Mouse (Mus musculus) CH12.LX (cell line): Measurements from ENCODE around the gene Isg20l2. TPM values are rescaled to one million over a fixed set of nuclear protein-coding genes. Genes with fewer than 3 reads are reported as not detected.

Experiments
- DNase-seq: peaks from one replicate; pipeline ENCODE4 v3.0.0-alpha.2; 2013; ENCODE audit errors: extremely low read depth
- H3K27ac ChIP-seq: 2 replicates; pipeline ENCODE4 v1.5.1; 2012; ENCODE audit warnings: low read depth, mild to moderate bottlenecking, control low read depth, moderate library complexity; ENCODE audit not compliant: insufficient read depth
- H3K27me3 ChIP-seq: replicated peaks from 2 replicates; pipeline ENCODE3; 2012; ENCODE audit warnings: inconsistent platforms
- H3K36me3 ChIP-seq, 2 experiments: replicated peaks in 1 of 2; 2 replicates each; pipeline versions ENCODE3 to v1.6.1; 2012; ENCODE audit warnings: inconsistent platforms in 1 of 2, low read length in 1 of 2, mild to moderate bottlenecking in 1 of 2, mixed read lengths in 1 of 2, moderate library complexity in 1 of 2; ENCODE audit not compliant: control insufficient read depth in 1 of 2, insufficient read depth in 1 of 2
- H3K4me1 ChIP-seq, 2 experiments: 2 replicates each; pipeline ENCODE4 v1.6.1; 2012; ENCODE audit warnings: inconsistent platforms in 1 of 2, moderate library complexity in 1 of 2; ENCODE audit not compliant: insufficient read depth in 2 of 2, control insufficient read depth in 1 of 2
- H3K4me2 ChIP-seq: 2 replicates; pipeline ENCODE4 v1.6.1; 2012; ENCODE audit warnings: low read depth, mild to moderate bottlenecking, control low read depth; ENCODE audit not compliant: poor library complexity, insufficient read depth, severe bottlenecking
- H3K4me3 ChIP-seq, 3 experiments: fragments of 150-350 bp in 1 of 3; sonication (generic) in 1 of 3; replicated peaks in 1 of 3; 2 replicates each; pipeline versions ENCODE3 to v1.5.1; 2011 to 2012; ENCODE audit warnings: low read depth in 2 of 3, low read length in 2 of 3, mild to moderate bottlenecking in 2 of 3, moderate library complexity in 2 of 3, control low read depth in 1 of 3, improper control_type of control experiment in 1 of 3, inconsistent platforms in 1 of 3, mixed read lengths in 1 of 3; ENCODE audit not compliant: poor library complexity in 1 of 3
- H3K79me2 ChIP-seq: replicated peaks from 2 replicates; pipeline ENCODE4 v1.6.1; 2012; ENCODE audit warnings: mild to moderate bottlenecking, moderate library complexity; ENCODE audit not compliant: control insufficient read depth, poor library complexity, insufficient read depth, severe bottlenecking; ENCODE audit errors: extremely low read depth
- H3K9ac ChIP-seq: 2 replicates; pipeline ENCODE4 v1.6.1; 2012; ENCODE audit warnings: low read depth, mild to moderate bottlenecking, control low read depth, moderate library complexity; ENCODE audit not compliant: insufficient read depth
- H3K9me3 ChIP-seq: replicated peaks from 2 replicates; pipeline ENCODE3; 2012; ENCODE audit warnings: low read length, inconsistent platforms, mixed read lengths
- CTCF ChIP-seq, 2 experiments: IDR thresholded peaks in 1 of 2; conservative IDR thresholded peaks in 1 of 2; 2 replicates each; pipeline ENCODE4 v1.5.1; 2011 to 2012; ENCODE audit warnings: low read depth in 2 of 2, low read length in 2 of 2, improper control_type of control experiment in 1 of 2, inconsistent platforms in 1 of 2, mild to moderate bottlenecking in 1 of 2, moderate library complexity in 1 of 2
- E2F4 ChIP-seq: IDR thresholded peaks from 2 replicates; pipeline ENCODE4 v1.6.1; 2011; ENCODE audit warnings: low read depth, low read length, improper control_type of control experiment; ENCODE audit not compliant: insufficient replicate concordance
- ELF1 ChIP-seq: IDR thresholded peaks from 2 replicates; pipeline ENCODE4 v1.6.1; 2014; ENCODE audit warnings: low read depth, mild to moderate bottlenecking, inconsistent platforms, low read length, improper control_type of control experiment
- ETS1 ChIP-seq: conservative IDR thresholded peaks from 2 replicates; pipeline ENCODE4 v1.6.1; 2012; ENCODE audit warnings: low read depth, mild to moderate bottlenecking, inconsistent platforms, low read length, improper control_type of control experiment, moderate library complexity
- HCFC1 ChIP-seq: IDR thresholded peaks from 2 replicates; pipeline ENCODE4 v1.6.1; 2012; ENCODE audit warnings: low read depth, mild to moderate bottlenecking, inconsistent platforms, low read length, improper control_type of control experiment
- IRF4 ChIP-seq: IDR thresholded peaks from 2 replicates; pipeline ENCODE4 v1.6.1; 2014; ENCODE audit warnings: low read depth, mild to moderate bottlenecking, inconsistent platforms, low read length, improper control_type of control experiment
- JUN ChIP-seq: IDR thresholded peaks from 2 replicates; pipeline ENCODE4 v1.6.1; 2011; ENCODE audit warnings: low read depth, mild to moderate bottlenecking, low read length, improper control_type of control experiment, moderate library complexity; ENCODE audit not compliant: insufficient read depth
- JUND ChIP-seq: conservative IDR thresholded peaks from 2 replicates; pipeline ENCODE4 v1.6.1; 2011; ENCODE audit warnings: low read depth, low read length, improper control_type of control experiment
- KAT2A ChIP-seq: IDR thresholded peaks from 2 replicates; pipeline ENCODE4 v1.6.1; 2012; ENCODE audit warnings: low read length, improper control_type of control experiment, inconsistent platforms; ENCODE audit not compliant: insufficient replicate concordance
- MAFK ChIP-seq: IDR thresholded peaks from 2 replicates; pipeline ENCODE4 v1.6.1; 2011; ENCODE audit warnings: low read length, improper control_type of control experiment; ENCODE audit not compliant: insufficient replicate concordance
- MEF2A ChIP-seq: IDR thresholded peaks from 2 replicates; pipeline ENCODE4 v1.6.1; 2014; ENCODE audit warnings: low read depth, mild to moderate bottlenecking, inconsistent platforms, low read length, improper control_type of control experiment, borderline replicate concordance
- NELFE ChIP-seq: IDR thresholded peaks from 2 replicates; pipeline ENCODE4 v1.6.1; 2011; ENCODE audit warnings: low read depth, low read length, improper control_type of control experiment
- PAX5 ChIP-seq: IDR thresholded peaks from 2 replicates; pipeline ENCODE4 v1.6.1; 2012; ENCODE audit warnings: low read length, inconsistent platforms, mixed read lengths
- POLR2A ChIP-seq: IDR thresholded peaks from 2 replicates; pipeline ENCODE4 v1.6.1; 2011; ENCODE audit warnings: low read depth, mild to moderate bottlenecking, improper control_type of control experiment, low read length
- POLR2AphosphoS2 ChIP-seq: IDR thresholded peaks from 2 replicates; pipeline ENCODE4 v1.6.1; 2011; ENCODE audit warnings: low read depth, low read length, improper control_type of control experiment
- RAD21 ChIP-seq: IDR thresholded peaks from 2 replicates; pipeline ENCODE4 v1.6.1; 2011; ENCODE audit warnings: low read depth, mild to moderate bottlenecking, low read length, improper control_type of control experiment, moderate library complexity
- RCOR1 ChIP-seq: conservative IDR thresholded peaks from 2 replicates; pipeline ENCODE4 v1.6.1; 2012; ENCODE audit warnings: low read depth, mild to moderate bottlenecking, inconsistent platforms, low read length, improper control_type of control experiment
- SIN3A ChIP-seq: IDR thresholded peaks from 2 replicates; pipeline ENCODE4 v1.6.1; 2012; ENCODE audit warnings: low read length, improper control_type of control experiment, inconsistent platforms
- TBP ChIP-seq: conservative IDR thresholded peaks from 2 replicates; pipeline ENCODE4 v1.6.1; 2011; ENCODE audit warnings: low read depth, low read length, improper control_type of control experiment
- UBTF ChIP-seq: IDR thresholded peaks from 2 replicates; pipeline ENCODE4 v1.6.1; 2012; ENCODE audit warnings: low read depth, mild to moderate bottlenecking, inconsistent platforms, low read length, improper control_type of control experiment, moderate library complexity
- USF1 ChIP-seq: IDR thresholded peaks from 2 replicates; pipeline ENCODE4 v1.6.1; 2014; ENCODE audit warnings: low read depth, mild to moderate bottlenecking, inconsistent platforms, low read length, improper control_type of control experiment
- ZC3H11A ChIP-seq: IDR thresholded peaks from 2 replicates; pipeline ENCODE4 v1.6.1; 2012; ENCODE audit warnings: low read depth, mild to moderate bottlenecking, inconsistent platforms, low read length, improper control_type of control experiment
- ZKSCAN1 ChIP-seq: IDR thresholded peaks from 2 replicates; pipeline ENCODE4 v1.6.1; 2012; ENCODE audit warnings: low read depth, inconsistent platforms, low read length, improper control_type of control experiment, borderline replicate concordance
- ZMIZ1 ChIP-seq: IDR thresholded peaks from 2 replicates; pipeline ENCODE4 v1.6.1; 2012; ENCODE audit warnings: low read depth, mild to moderate bottlenecking, inconsistent platforms, low read length, improper control_type of control experiment
- ZNF384 ChIP-seq: IDR thresholded peaks from 2 replicates; pipeline ENCODE4 v1.6.1; 2012; ENCODE audit warnings: low read depth, low read length, improper control_type of control experiment, inconsistent platforms
- dilution Hi-C: fragments of 300-500 bp; cut with MboI; formaldehyde crosslinking; loops from 2 replicates; pipeline ENCODE4 v1.14.3; 2020; ENCODE audit warnings: low sequenced_read_pairs; ENCODE audit not compliant: extremely low pct_unique_long_range_greater_than_20kb, extremely low pct_ligation_motif_present
- in situ Hi-C: fragments of 300-500 bp; cut with MboI; formaldehyde crosslinking; loops from 3 replicates; pipeline ENCODE4 v1.14.3; 2019; ENCODE audit warnings: low sequenced_read_pairs, low pct_ligation_motif_present, low pct_unique_long_range_greater_than_20kb, mixed read lengths
- polyA plus RNA-seq: library from polyadenylated mRNA; unstranded; fragments of >175 nt; gene quantifications from 2 replicates; pipeline ENCODE4 v1.2.1, GENCODE M21; 2012; ENCODE audit warnings: low read depth; ENCODE audit not compliant: insufficient read length
- total RNA-seq, 2 experiments: library from RNA; depleted of rRNA; stranded (reverse); fragments of 300-350 nt in 1 of 2; fragments of >200 nt in 1 of 2; gene quantifications; 2 replicates each; pipeline ENCODE4 v1.2.3; 2012 to 2014

Gene Isg20l2
- total and polyA plus RNA-seq, 3 experiments, result 40.8 to 68.8 (median 45.0) TPM

- DNase-seq, result no peak
- H3K79me2 ChIP-seq, result peaks cover 37% of the 10 kb centered on the region
- H3K4me2 ChIP-seq, result no peak overlapping the region
- H3K9ac ChIP-seq, result no peak overlapping the region
- H3K27ac ChIP-seq, result no peak overlapping the region
- no peaks in the 10 kb centered on the region for H3K9me3 ChIP-seq
- TF ChIP-seq SIN3A (no peak), USF1 (no peak), RCOR1 (no peak), PAX5 (no peak), E2F4 (no peak), MAFK (no peak), KAT2A (no peak), ZNF384 (no peak), ETS1 (no peak), POLR2AphosphoS2 (no peak)
- dilution Hi-C loops, result no loop called here
- H3K4me3 ChIP-seq, result no peak overlapping the region
- in situ Hi-C loops, result no loop called here
- H3K4me1 ChIP-seq, result peaks cover 6 to 22% of the 10 kb centered on the region in 2 experiments
- no peaks in the 10 kb centered on the region for H3K27me3 ChIP-seq
- H3K36me3 ChIP-seq, result peaks cover 54 to 68% of the 10 kb centered on the region in 2 experiments
Measured at GRCm38 (mm10) chr3:87927452-87927851, 2.7 kb upstream of the Isg20l2 start.

- peaks cover 48 to 64% of the 10 kb centered on the region in 2 experiments for H3K36me3 ChIP-seq
Measured at GRCm38 (mm10) chr3:87929341-87930077, 605 bp upstream of the Isg20l2 start.

More at GRCm38 (mm10) chr3:87929341-87930077, 605 bp upstream of the Isg20l2 start:
- Histone ChIP-seq H3K9ac (peak overlapping the region; percentile 66), H3K4me3 (peak overlapping the region; percentile 86 to 93 (median 90)), H3K27ac (peak overlapping the region; percentile 29), H3K27me3 (no peaks in the 10 kb centered on the region), H3K79me2 (peaks cover 55% of the 10 kb centered on the region), H3K9me3 (no peaks in the 10 kb centered on the region), H3K4me1 (peaks cover 7 to 39% of the 10 kb centered on the region in 2 experiments), H3K4me2 (peak overlapping the region; percentile 100)
- DNase-seq, result no peak
- TF ChIP-seq RAD21 (no peak), JUN (no peak), JUND (no peak), MEF2A (no peak), POLR2A (no peak), ELF1 (no peak), KAT2A (no peak), TBP (no peak), NELFE (no peak), SIN3A (no peak), ZC3H11A (no peak), USF1 (no peak), PAX5 (no peak), HCFC1 (no peak), CTCF (conservative IDR thresholded peaks at IDR 0.05 in 1 of 2, IDR thresholded peaks at IDR 0.05 in 1 of 2; ENCODE audit: low read depth in 2 of 2, low read length in 2 of 2) (no peak), UBTF (no peak), ZKSCAN1 (no peak), ZMIZ1 (no peak), POLR2AphosphoS2 (no peak), IRF4 (no peak)
- in situ Hi-C loops (no loop called here), dilution Hi-C loops (no loop called here)
